Mouse (Mus musculus): ENCODE data around the gene Rogdi. TPM values are rescaled to one million over a fixed set of nuclear protein-coding genes. Genes with fewer than 3 reads are reported as not detected.

Gene Rogdi
- total RNA-seq, 1 experiment from 2014 or later, result 5.3 TPM

DNA sequence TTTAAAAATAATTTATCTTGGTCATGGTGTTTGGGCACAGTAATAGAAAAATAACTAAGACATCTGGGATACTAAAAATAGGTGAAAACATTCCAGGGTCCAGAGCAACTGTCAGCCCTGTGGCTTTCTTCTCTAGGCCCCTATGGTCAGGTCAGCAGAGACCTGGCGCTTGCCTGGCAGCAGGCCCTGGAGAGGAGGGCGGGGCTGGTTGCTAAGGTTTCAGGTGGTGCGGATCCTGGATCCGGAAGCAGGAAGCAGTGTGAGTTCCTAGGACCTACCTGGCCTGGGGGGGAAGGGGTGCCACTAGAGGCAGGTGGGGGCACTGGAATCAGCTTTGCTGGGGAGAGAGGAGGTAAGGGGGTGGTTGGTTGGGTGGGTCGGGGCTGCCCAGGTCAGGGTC, 6.3 kb downstream of the Rogdi start, which contains the start of gene Smim22:
Gene Smim22 (plus strand): TSS at position 222 of the 400 bp plus-strand sequence.
- no peak for ATAC-seq (replicated peaks in 1 of 2; ENCODE audit: insufficient read depth in 1 of 2, low FRiP score in 2 of 2, low TSS enrichment in 1 of 2, low read depth in 1 of 2, poor library complexity in 2 of 2, severe bottlenecking in 2 of 2)

DNA sequence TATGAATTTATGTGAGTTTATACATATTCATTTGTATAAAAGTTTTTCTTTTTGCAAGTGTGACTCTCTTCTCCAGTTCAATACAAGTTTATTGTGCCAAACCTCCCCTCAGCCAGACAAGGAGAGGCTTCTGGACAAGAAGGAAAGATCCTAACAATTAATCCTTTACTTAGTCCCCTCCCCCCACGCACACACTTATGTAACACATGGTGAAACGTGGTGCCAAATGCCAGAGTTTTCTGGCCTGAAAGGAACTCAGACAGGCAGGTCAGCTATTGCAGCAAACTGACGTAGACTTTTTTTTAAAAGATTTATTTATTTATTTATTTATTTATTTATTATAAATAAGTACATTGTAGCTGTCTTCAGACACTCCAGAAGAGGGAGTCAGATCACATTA, 12.7 kb downstream of the Rogdi start:
- no peak for ATAC-seq (replicated peaks in 1 of 2; ENCODE audit: insufficient read depth in 1 of 2, low FRiP score in 2 of 2, low TSS enrichment in 1 of 2, low read depth in 1 of 2, poor library complexity in 2 of 2, severe bottlenecking in 2 of 2)

GRCm38 (mm10) chr16:4998984-4999383, 14.4 kb downstream of the Rogdi start:
- no peak for ATAC-seq (replicated peaks in 1 of 2; ENCODE audit: insufficient read depth in 1 of 2, low FRiP score in 2 of 2, low TSS enrichment in 1 of 2, low read depth in 1 of 2, poor library complexity in 2 of 2, severe bottlenecking in 2 of 2)

GRCm38 (mm10) chr16:4997553-4997952, 15.8 kb downstream of the Rogdi start, which contains the start of gene Sept12:
Gene Sept12, minus strand, starts transcription at chr16:4997852.
- no peak for ATAC-seq (replicated peaks in 1 of 2; ENCODE audit: insufficient read depth in 1 of 2, low FRiP score in 2 of 2, low TSS enrichment in 1 of 2, low read depth in 1 of 2, poor library complexity in 2 of 2, severe bottlenecking in 2 of 2)

GRCm38 (mm10) chr16:4993276-4993675, 20.1 kb downstream of the Rogdi start:
- no peak for ATAC-seq (replicated peaks in 1 of 2; ENCODE audit: insufficient read depth in 1 of 2, low FRiP score in 2 of 2, low TSS enrichment in 1 of 2, low read depth in 1 of 2, poor library complexity in 2 of 2, severe bottlenecking in 2 of 2)

- no peak for ATAC-seq (replicated peaks in 1 of 2; ENCODE audit: insufficient read depth in 1 of 2, low FRiP score in 2 of 2, low TSS enrichment in 1 of 2, low read depth in 1 of 2, poor library complexity in 2 of 2, severe bottlenecking in 2 of 2)
Observed at GRCm38 (mm10) chr16:4984717-4985116, 28.6 kb downstream of the Rogdi start.

GRCm38 (mm10) chr16:4979755-4980380, 33.5 kb downstream of the Rogdi start:
- ATAC-seq (replicated peaks in 1 of 2; ENCODE audit: insufficient read depth in 1 of 2, low FRiP score in 2 of 2, low TSS enrichment in 1 of 2, low read depth in 1 of 2, poor library complexity in 2 of 2, severe bottlenecking in 2 of 2), result peak; percentile 79 to 81

DNA sequence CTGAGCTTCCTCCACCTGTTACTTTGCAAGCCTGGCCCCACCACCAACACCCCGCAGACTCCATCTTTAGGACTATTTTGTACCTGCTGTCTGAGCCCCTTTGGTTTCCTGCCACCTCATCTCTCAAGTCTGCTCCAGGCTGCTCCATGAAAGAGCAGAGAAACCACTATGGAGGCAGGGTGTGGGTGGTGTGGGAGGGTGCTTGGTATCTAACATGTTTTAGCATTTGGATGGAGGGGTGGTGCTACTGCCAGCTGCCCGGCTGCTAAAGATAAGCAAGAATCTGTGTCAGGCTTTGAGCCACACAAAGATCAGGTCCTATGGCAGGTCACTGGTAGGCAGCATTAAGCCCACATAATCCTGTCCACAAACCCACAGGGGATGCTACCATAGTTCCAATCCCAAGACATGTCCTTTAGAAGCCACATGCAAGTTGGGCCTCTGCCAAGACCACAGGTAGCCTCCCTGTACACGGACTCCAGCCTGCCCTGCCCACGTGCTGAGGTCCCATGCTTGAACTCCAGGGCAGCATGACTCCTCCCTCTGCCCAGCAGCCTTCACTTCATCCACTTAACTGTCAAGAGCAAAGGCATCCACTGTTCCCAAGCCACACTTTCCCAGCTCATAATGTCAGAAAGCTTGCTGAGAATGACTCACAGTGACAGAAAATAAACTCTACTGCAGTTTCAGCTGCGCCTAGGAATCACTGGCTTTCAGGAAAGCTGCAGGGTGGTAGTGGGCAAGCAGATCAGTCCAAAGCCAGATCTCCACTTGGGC, 34.9 kb downstream of the Rogdi start:
- ATAC-seq (replicated peaks in 1 of 2; ENCODE audit: insufficient read depth in 1 of 2, low FRiP score in 2 of 2, low TSS enrichment in 1 of 2, low read depth in 1 of 2, poor library complexity in 2 of 2, severe bottlenecking in 2 of 2), result no peak

DNA sequence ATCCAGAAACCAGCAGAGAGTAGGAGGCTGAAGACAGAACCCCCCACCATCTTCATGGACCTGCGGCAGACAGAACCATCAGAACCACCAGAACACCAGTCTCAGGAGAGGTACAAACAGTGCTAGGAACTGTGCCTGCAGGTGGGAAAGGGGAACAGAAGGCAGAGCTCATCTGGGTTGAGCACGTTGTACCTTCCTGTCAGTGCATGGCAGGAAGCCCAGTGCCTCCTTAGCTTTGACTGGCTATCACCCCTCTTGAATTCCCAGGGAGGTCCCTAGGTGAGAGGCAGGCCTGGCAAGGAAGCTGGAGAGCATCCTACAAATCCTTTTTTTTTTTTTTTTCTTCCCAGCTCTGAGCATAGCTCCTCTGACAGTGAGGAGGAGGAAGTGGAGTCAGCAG, 37.2 kb downstream of the Rogdi start:
- no peak for ATAC-seq (replicated peaks in 1 of 2; ENCODE audit: insufficient read depth in 1 of 2, low FRiP score in 2 of 2, low TSS enrichment in 1 of 2, low read depth in 1 of 2, poor library complexity in 2 of 2, severe bottlenecking in 2 of 2)

- ATAC-seq (replicated peaks in 1 of 2; ENCODE audit: insufficient read depth in 1 of 2, low FRiP score in 2 of 2, low TSS enrichment in 1 of 2, low read depth in 1 of 2, poor library complexity in 2 of 2, severe bottlenecking in 2 of 2), result no peak
Observed at GRCm38 (mm10) chr16:4974521-4974920, 38.8 kb downstream of the Rogdi start.

- ATAC-seq (replicated peaks in 1 of 2; ENCODE audit: insufficient read depth in 1 of 2, low FRiP score in 2 of 2, low TSS enrichment in 1 of 2, low read depth in 1 of 2, poor library complexity in 2 of 2, severe bottlenecking in 2 of 2), result no peak
Observed at GRCm38 (mm10) chr16:4971626-4972025, 41.7 kb downstream of the Rogdi start.

DNA sequence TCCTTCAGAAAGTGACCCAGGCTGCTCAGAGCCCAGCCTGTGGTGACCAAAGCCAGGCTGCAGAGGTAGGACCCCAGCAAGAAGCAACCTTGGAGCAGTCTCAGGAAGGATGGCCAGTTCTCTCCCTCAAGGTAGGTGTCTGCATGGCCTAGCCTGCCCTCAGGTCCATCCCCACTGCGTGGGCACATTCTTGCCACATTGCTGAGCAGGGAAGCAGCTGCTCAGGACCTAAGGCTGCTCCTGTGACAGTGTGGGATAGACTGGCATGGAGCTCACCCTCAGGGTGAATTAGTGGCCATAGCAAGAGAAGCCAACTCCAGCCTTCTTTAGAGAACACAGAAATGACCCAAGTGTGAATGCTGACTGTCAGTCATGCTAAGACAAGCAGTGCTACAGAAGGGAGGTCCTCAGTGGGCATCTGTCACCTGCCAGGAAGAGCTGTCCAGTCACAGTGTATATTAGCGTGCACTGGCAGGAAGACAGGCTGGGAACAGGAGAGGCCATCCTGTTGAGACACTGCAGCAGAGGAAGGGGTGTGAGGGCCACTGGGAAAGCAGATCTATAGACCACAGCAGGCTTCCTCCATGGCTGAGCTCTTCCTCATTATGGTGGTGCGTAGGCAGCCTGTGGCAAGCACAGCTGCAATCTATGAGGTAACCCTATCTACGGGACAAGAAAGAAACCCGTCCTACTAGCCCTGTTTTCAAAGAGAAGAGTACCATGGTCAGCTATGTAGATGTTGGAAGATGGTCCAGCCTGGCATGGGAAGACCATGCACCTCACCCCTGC, 44.1 kb downstream of the Rogdi start:
- ATAC-seq (replicated peaks in 1 of 2; ENCODE audit: insufficient read depth in 1 of 2, low FRiP score in 2 of 2, low TSS enrichment in 1 of 2, low read depth in 1 of 2, poor library complexity in 2 of 2, severe bottlenecking in 2 of 2), result peak; percentile 93 to 94

DNA sequence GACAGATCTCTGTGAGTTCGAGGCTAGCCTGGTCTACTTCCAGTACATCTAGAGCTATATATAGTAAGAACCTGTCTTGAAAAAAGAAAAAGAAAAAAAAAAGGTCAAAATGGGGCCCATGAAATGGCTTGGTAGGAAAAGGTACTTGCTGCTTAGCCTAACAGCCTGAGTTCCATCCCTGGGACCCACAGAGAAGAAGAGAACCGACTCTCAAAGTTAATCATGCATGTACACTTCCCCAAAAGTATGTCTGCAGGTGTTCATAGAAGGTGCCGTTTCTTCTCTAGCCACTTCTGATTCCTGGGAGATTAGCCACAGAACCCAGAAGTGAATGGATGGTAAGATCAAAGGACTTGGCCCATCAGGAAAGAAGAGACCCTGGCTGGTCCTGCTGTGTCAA, 44.9 kb downstream of the Rogdi start:
- no peak for ATAC-seq (replicated peaks in 1 of 2; ENCODE audit: insufficient read depth in 1 of 2, low FRiP score in 2 of 2, low TSS enrichment in 1 of 2, low read depth in 1 of 2, poor library complexity in 2 of 2, severe bottlenecking in 2 of 2)

- ATAC-seq (replicated peaks in 1 of 2; ENCODE audit: insufficient read depth in 1 of 2, low FRiP score in 2 of 2, low TSS enrichment in 1 of 2, low read depth in 1 of 2, poor library complexity in 2 of 2, severe bottlenecking in 2 of 2), result no peak
Observed at GRCm38 (mm10) chr16:4965392-4966129, 47.8 kb downstream of the Rogdi start.

- ATAC-seq (replicated peaks in 1 of 2; ENCODE audit: insufficient read depth in 1 of 2, low FRiP score in 2 of 2, low TSS enrichment in 1 of 2, low read depth in 1 of 2, poor library complexity in 2 of 2, severe bottlenecking in 2 of 2), result no peak
Observed at GRCm38 (mm10) chr16:4964731-4965391, 48.5 kb downstream of the Rogdi start.

- peak; percentile 92 to 95 for ATAC-seq (replicated peaks in 1 of 2; ENCODE audit: insufficient read depth in 1 of 2, low FRiP score in 2 of 2, low TSS enrichment in 1 of 2, low read depth in 1 of 2, poor library complexity in 2 of 2, severe bottlenecking in 2 of 2)
Observed at GRCm38 (mm10) chr16:4963797-4964709, 49.3 kb downstream of the Rogdi start, which contains the start of gene Anks3. Gene Anks3, minus strand, starts transcription at chr16:4964205.

Data from hematopoietic stem cell, adult 5-6 weeks (primary cell).